Mouse (Mus musculus) lung, adult 2 months (tissue): ENCODE results near the gene Cox16.

Source experiments
- CTCF ChIP-seq: fragments of 200-500 bp; IDR thresholded peaks from 2 replicates; pipeline ENCODE4 v1.5.1; 2011; ENCODE audit warnings: mild to moderate bottlenecking, low read length, control low read depth; ENCODE audit not compliant: insufficient read depth
- POLR2A ChIP-seq: fragments of 200-500 bp; IDR thresholded peaks from 2 replicates; pipeline ENCODE4 v1.6.1; 2011; ENCODE audit warnings: low read depth, mild to moderate bottlenecking, control low read depth, low read length, borderline replicate concordance; ENCODE audit errors: extremely low read depth

DNA sequence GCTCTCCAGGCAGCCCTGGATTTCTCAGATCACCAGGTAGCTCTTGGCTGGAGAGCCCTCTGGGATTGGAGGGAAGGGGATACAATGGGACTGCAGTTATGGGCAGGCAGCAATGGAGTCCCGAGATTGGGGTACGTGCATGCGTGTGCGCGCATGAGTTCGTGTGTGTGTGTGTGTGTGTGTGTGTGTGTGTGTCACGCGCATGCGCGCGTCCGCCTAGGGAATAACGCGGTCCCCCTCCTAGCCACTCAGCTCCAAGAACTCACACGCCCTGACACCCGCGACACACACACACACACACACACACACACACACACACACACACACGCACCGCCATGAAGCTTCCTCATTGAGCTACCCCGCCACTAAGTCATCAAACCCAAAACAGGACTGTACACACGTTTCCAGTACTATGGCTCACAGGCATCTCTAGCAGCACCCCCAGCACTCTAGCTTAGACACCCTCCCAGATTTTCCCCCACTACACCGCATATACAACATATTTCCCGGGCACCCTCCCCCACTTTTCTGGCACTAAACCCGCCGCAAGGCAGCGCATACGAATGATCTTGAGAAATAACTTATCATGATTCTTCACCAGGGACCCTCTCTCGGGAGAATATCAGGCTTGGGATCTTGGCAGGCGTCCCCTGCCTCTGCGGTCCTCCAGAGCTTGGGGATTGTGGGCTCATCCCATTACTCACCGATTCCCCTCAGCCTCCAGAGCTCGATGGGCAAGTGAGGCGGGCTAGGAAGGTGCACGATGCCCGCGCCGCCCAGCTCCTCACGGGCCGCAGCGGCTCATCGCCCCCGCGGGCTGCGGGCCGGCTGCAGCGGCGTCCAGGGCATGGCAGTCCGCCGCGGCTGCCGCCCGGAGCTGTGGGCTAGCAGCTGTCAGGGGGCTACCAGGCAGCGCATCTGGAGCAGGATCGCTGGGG is 152.7 kb downstream of the Cox16 start:
- TF ChIP-seq POLR2A (no peak), CTCF (no peak)
